Mouse (Mus musculus) layer of hippocampus, postnatal 25 days (tissue): Measurements from ENCODE around the gene 1700028P14Rik. TPM values are rescaled to one million over a fixed set of nuclear protein-coding genes. Genes with fewer than 3 reads are reported as not detected.

Source experiments
- DNase-seq, 2 experiments: peaks; one replicate each; pipeline ENCODE4 v3.0.0; 2022; ENCODE audit warnings: mixed read lengths in 2 of 2, low spot score in 1 of 2; ENCODE audit errors: extremely low spot score in 1 of 2
- total RNA-seq, 2 experiments: library from RNA; stranded (reverse); gene quantifications; 2 replicates each; pipeline ENCODE4 v1.2.3; 2021

The 1700028P14Rik gene
- total RNA-seq, 2 experiments from 2014 or later: 1.7 to 2.9 TPM

DNA sequence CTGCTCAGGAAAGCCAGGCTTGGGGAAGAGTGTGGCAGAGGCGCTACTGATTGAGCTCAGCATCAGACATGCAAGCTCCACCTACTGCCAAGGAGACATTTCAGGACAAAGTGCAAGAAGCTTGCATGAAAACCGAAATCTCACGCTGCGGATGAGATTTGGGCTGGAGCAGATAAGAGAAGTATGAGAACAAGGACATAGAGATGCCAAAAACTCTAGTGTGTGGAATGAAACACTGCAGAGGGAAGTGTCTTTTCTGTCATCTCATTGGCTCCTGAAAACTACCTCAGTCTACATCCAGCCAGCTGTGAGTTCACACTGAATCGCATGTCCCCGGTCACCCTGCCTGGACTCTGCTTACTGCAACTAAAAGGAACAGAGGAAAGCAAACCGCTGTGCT is 38.3 kb downstream of the 1700028P14Rik start:
- no peak for DNase-seq

DNA sequence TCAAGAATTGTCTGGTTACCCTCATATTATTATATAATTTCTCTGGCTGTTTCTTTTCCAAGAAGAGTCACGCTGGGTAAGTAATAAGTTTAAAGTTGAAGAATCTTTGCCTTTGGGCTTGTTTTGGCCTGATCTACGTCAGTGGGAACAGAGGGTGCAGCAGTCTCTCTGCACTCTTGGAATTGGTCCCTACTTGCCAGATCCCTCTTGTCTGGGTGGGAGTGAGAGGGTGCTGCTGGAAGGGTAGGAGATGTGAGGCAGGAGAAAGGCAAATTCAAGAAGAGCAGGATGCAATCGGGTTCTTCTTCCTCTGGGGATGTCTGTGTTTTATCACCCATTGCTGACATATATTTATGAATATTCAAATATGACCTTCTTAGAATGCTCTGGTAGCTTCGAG is 42.9 kb downstream of the 1700028P14Rik start:
- no peak for DNase-seq

DNA sequence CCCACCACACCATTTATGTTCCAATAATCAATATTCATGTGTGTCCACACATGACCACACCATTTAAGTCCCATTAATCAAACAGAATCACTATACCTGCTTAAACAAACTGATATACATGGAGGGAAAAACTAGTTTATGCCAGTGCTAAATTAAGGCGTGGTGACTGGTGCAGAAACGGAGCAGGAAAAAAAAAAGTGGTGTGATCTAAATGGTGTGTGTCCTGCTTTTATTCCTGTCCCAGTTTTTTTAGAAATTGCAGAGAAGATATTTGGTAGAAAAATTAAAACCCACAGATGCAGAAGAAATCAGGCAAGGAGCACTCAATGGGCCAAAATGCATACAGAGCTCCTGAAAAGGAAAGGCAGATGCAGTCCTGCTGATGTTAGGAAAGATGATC is 44.7 kb downstream of the 1700028P14Rik start:
- DNase-seq: no peak

DNA sequence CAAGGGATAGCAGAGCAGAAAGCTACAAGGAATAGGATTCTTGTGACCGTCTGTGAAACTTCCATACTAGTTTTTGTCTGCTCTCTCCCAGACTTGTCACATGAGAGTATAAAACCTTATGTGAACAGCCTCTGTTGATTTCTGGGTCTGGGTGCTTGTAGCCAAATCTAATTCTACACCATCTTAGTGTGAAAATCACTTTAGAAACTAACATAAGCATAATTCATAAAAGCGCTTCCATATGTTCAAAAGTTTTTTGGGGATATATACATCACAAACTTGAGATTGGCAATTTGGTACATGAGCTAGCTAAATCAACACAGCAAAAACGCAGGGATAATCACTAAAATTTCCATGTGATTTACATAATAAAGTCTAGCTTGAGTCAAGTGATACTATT is 57.7 kb downstream of the 1700028P14Rik start:
- DNase-seq: no peak

DNA sequence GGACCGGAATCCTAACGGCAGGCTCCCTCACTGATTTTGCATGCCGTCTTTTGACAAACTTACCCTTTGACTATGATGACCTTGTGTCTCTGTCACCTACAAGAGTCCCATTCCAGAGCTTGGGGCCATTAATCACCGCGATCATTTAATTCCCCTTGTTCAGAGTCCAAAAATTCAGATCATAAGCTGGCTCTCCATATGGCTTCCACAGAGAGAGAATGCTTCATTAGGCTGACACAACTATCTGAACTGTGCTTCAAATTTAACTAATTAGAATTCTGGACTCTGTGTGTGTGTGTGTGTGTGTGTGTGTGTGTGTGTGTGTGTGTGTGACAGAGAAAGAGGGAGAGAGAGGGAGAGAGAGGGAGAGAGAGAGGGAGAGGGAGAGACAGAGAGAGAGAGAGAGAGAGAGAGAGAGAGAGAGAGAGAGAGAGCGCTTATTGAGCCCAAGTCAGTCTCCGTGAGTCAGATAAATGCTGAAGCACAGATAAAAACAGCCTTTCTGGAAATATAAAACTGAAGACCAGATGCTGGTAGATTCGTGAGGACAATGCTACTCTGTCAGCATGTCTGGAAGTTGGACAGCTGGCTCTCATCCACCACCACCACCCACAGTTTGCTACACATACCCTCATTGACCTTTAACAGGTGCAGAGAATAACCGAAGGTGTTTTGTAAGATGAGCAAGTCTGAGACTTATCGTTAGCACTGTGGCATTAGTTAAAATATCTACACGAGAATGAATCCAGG is 73.8 kb downstream of the 1700028P14Rik start:
- peak in 1 of 2 experiments; percentile 15 for DNase-seq

DNA sequence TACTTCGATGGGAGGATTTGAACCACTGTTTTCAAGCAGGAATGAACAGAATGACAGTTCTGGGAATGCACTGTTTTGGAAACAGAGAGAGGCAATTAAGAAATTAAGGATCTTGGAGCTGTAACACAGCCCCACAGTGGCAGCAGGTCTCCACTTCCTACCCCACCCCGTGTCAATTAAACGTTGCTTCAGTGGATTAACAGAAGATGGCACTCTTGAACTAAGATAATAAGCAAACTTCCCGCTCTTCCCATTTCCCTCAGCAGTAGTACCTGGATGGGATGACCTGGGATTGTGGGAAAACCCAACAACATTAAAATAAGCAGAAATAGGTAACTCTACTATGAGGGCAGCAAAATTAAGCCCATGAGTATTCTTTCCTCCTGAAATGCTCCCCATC is 75.9 kb downstream of the 1700028P14Rik start:
- DNase-seq: no peak

DNA sequence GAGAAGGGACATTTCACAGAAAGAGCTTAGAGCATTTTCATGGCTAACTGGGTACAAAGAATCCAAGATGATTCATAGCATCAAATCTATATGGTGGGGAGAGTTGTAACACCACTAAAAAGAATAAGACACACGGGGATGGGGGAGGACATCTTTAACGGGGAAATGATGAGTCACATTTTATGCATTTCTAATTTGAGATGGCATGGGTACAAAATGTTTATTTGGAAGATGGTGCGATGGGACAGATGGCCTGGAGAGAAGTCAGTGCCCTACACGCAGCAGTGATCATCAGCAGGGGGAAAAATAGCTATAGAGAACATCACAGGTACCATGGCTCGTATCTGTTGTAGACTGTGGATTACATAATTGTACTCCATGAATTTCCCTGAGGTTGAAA is 88.9 kb downstream of the 1700028P14Rik start:
- no peak for DNase-seq

DNA sequence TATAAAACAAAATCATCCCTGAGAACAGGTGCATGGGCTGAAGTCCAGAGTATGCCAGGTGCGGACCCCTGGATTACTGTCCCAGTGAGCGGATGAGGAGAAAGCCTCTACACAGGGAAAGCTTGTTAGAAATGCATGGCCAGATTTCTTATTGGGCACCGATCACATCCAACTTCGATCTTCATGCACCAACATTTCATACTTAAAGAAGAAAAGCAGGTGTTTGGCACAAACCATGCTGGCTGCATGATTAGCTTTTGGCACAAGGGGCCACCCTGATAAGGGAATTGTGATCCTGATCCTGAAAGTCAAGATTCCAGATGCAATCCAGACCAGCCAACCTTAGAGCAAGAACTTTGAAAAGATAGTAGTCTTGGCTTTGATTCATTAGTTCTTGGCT is 90.0 kb downstream of the 1700028P14Rik start:
- no peak for DNase-seq

DNA sequence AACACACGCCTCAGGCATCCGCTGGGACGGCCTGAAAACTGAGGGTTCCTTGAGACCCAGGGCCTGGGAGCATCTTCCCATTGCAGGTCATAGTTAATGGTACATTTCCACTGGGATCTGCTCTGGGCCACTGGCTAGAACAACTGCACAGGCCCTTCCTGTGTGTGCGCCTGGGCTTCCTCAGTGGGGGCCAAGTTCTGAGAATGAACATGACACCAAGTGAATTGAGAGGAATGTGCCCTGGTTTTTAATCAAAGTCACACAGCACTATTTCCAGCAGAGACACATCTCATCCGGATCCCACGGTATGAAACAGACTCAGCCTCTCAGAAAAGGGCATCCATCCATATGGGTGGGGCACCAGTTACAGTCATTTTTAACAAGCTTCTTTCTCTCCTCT is 90.6 kb downstream of the 1700028P14Rik start:
- DNase-seq: no peak

DNA sequence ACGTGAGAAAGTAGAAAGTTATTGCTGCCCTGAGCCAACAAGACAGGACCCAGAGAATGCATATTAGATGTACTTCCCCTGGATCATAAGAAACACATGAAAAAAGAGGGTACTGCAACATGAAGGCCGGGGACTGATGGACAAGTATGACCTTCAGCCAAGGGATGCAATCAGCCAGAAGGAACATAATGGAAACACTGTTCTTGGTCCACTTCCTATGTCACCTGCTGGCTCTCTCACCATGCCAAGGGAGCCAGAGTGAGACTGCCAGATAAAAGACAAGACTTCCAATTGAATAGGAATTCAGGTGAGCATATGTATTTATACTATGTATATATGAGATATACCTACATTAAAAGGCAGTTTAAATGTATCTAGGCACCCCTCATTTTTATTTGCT is 99.2 kb downstream of the 1700028P14Rik start:
- DNase-seq: no peak

DNA sequence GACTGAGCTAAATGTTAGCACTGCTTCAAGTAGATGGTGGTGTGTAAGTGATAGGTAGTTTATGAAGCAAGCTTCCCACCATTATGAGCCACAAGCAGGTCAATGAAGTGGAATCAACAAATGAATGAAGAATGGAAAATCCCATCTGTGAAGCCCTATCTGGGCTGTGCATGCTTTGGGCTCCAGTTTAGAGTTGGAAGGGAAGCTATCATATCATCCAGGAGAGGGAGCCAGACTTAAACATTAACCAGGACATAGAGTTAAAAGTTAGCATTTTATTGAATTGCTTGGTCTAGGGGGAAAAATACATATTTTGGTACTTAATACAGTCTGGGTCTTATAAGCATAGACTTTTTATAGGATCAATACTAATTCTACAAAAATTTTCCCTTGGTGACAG is 107.0 kb downstream of the 1700028P14Rik start:
- no peak for DNase-seq

DNA sequence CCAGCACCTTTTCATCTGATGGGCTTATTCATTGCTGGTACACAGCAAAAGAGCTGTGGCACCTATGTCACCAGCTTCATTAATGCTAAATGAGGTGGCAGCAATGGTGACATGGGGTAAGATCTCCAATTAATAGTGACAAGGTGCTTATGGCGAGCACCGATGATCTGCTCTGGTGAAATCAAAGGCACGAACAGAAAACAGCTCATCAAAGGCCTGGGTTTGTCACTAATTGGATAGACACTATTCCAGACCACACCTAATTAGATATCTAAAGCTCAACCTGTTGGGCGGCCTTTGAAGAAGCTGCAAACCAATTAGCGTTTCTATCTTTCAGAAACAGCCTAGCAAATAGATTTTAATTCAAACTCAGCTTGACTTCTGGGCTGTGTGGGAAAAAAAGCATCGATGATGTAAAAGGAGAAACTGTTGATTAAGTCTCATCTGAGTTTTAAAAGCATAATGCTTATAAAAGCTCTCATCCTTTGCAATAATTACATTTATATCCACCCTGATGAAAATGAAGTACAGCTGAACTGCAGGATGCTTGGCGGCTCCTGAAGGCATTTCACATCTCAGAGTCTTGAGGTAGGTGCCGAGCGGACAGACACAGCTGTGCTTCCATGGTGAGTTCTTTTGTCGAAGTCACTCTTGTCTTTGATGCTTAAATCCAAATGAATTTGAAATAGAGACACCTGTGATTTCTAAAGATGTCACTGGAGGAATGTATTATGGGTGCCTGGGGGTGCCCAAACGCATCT is 109.2 kb downstream of the 1700028P14Rik start:
- DNase-seq: no peak

DNA sequence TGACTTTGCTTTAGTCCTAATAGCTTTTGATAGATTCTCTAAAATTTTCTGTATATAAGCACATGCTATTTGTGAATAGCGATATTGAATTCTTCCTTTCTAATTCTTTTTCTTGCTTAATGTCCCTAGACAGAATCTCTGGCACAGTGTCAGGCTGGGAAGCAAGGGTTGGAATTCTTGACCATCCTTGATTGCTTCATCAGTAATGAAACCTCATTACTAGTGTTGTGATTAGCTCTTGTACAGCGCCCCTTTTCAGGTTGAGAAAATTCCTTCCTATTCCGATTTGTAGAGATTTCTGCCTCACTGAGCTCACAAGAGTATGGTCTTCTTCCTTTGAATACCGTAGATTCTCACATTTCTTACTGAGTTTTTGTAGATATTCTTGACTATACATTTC is 109.9 kb downstream of the 1700028P14Rik start:
- no peak for DNase-seq

DNA sequence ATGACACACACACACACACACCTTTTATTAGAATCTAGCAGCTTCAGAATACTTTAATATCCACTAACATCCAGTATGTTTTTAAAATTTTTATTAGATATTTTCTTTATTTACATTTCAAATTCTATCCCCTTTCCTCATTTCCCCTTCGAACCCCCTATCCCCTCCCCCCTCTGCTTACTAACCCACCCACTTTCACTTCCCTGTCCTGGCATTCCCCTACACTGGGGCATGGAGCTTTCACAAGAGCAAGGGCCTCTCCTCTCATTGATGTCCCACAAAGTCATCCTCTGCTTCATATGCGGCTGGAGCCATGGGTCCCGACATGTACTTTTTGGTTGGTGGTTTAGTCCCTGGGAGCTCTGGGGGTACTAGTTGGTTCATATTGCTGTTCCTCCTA is 116.9 kb downstream of the 1700028P14Rik start:
- DNase-seq: no peak

DNA sequence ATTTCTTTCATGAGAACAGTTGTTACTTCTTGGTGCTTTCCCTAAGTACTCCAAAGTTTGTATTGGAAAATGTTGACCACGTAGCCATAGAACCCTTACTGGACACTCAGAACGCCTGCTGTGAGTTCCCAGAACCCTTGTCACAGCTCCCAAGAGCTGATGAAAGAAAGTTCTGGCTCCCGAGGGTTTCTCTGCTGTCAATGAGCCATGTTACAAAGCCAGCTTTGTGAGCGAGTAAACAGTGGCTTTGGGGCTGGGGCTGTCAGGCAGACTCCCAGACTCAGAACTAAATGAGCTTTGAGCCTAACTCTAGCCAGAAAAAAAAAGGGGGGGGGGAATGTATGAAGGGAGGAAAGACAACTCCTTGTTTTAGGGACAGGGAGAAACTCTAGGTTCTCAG is 120.7 kb downstream of the 1700028P14Rik start:
- DNase-seq: no peak

DNA sequence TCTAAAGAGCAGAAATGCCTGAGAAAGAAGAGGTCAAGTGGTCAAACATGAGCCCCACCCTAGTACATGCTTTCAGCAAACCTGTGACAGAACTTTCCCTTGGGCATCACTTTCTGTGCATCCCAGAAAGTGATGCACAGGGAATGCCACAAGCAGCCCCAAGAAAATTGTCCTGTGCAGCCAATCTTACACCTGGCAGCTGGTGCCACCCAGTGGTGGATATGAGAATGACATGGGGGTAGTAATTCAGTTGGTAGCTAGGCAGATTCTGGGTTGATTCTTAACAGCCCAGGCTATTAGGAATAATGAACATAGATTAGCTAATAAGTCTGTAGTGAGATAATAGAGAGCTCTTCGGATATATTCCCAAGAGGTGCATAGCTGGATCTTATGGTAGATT is 128.9 kb downstream of the 1700028P14Rik start:
- DNase-seq: peak; percentile 73 to 90

DNA sequence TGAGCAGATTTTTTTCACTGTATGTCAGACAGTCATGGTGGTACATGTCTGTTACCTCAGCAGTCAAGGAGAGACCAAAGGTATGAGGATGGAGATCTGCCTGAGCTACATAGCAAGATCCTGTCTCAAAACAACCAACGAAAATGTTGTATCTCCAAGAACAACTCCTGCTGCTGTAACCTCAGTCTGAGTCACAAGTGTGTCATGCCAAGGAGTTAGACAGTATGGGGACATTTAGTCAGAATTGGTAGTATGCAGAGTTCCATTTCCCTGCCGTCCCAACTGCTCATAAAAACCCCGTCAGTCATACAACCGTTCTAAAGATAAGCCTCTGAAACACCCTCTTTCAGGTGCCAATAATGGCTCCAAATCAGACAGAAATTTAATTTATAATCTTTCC is 130.8 kb downstream of the 1700028P14Rik start:
- no peak for DNase-seq

DNA sequence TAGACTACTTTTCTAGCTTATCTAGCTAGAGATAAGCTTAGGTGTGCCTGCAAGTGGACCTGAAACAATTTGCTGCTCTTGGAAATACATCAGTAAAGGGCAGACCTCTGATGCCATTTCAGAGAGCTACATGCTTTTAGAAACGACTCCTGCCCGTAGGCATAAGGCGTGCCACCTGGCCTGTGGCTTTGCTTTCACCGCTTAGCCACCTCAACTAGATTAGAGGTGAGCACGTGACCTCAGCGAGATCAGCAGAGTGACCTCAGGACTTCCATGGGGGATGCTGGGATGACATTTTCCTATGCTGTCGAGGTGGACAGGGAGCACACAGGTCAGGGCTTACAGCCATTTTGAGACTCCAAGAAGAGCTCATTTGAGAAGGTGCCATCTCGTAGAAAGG is 131.5 kb downstream of the 1700028P14Rik start:
- no peak for DNase-seq

DNA sequence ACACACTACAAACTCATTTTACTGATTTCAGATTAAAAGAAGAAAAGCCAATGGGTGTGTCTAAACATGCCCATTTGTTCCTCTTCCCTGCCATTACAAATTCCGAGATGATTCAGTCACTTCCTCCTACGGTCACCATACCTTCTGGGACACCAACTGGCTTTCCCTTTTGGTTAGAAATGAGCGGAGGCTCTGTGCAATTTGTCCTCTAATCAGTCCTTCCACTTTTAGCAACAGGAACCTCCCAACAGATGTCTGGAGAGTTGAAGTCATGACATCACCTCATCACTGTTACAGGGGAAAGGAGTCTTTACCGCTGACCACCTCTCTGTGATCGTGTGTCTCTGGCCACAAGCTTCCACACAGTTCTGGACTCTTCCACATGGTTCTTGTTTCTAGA is 132.0 kb downstream of the 1700028P14Rik start:
- peak in 1 of 2 experiments; percentile 29 for DNase-seq

DNA sequence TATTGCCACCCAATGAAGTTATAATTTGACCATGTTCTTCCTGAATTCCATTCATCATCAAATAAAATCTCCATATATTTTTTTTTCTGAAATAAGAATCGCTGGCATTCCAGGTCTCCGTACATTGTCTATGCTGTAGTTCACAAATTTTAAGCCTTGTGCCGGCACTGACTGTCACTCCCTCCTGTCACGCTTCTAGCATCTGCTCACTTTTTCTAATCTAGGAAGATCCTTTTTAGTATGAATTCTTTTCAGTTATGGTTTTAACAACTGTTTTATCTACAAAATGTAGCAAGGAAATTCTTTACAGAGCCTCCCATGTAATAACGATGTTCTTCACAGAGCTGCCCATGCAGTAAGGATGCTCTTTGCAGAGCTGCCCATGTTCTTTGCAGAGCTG is 134.1 kb downstream of the 1700028P14Rik start:
- no peak for DNase-seq

DNA sequence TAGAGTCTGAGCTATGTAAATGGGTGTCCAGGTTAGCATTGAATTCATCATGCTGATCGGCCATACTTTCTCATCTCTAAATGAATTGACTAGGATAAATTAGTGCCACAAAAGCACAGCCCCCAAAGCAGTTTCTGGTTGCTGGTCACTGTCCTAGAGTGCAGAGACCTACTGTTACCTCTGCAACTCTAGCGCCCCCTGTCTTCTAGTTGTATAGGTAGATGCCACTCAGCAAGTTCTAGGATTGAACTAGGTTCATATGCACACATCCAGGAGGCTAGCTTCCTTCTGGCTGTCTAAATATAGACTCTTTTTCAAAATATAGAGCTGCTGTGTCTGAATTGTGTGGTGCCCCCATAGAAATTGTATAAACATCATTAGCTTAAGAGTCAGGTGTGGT is 141.3 kb downstream of the 1700028P14Rik start:
- DNase-seq: no peak
